Mouse (Mus musculus) adrenal gland, postnatal 25 days (tissue): Measurements from ENCODE around the gene Zmym6. TPM values are rescaled to one million over a fixed set of nuclear protein-coding genes. Genes with fewer than 3 reads are reported as not detected.

Source experiments
- DNase-seq: peaks from one replicate; pipeline ENCODE4 v3.0.0; 2021; ENCODE audit warnings: mixed read lengths
- total RNA-seq: library from RNA; stranded (reverse); gene quantifications from 2 replicates; pipeline ENCODE4 v1.2.3, GENCODE M21; 2021

Gene Zmym6
- total RNA-seq, 1 experiment from 2014 or later = 20.3 TPM

- no peak for DNase-seq
Observed at GRCm38 (mm10) chr4:127124331-127124730, 47.1 kb downstream of the Zmym6 start.

- peak; percentile 93 for DNase-seq
Observed at GRCm38 (mm10) chr4:127125834-127126463, 48.8 kb downstream of the Zmym6 start.

GRCm38 (mm10) chr4:127134687-127135086 is 57.5 kb downstream of the Zmym6 start:
- DNase-seq = no peak

GRCm38 (mm10) chr4:127137591-127137990 is 60.4 kb downstream of the Zmym6 start:
- no peak for DNase-seq

- DNase-seq = peak; percentile 69
Observed at GRCm38 (mm10) chr4:127138486-127138885, 61.3 kb downstream of the Zmym6 start.

- peak; percentile 29 for DNase-seq
Observed at GRCm38 (mm10) chr4:127150031-127150430, 72.8 kb downstream of the Zmym6 start.

GRCm38 (mm10) chr4:127153345-127153744 is 76.2 kb downstream of the Zmym6 start:
- no peak for DNase-seq

- no peak for DNase-seq
Observed at GRCm38 (mm10) chr4:127155757-127156156, 78.6 kb downstream of the Zmym6 start.

- no peak for DNase-seq
Observed at GRCm38 (mm10) chr4:127157746-127158145, 80.6 kb downstream of the Zmym6 start.

GRCm38 (mm10) chr4:127163926-127164325 is 86.7 kb downstream of the Zmym6 start:
- no peak for DNase-seq

GRCm38 (mm10) chr4:127167096-127167495 is 89.9 kb downstream of the Zmym6 start:
- DNase-seq = no peak

- DNase-seq = no peak
Observed at GRCm38 (mm10) chr4:127167731-127168130, 90.5 kb downstream of the Zmym6 start.

- DNase-seq = peak; percentile 52
Observed at GRCm38 (mm10) chr4:127168211-127168913, 91.2 kb downstream of the Zmym6 start.

- DNase-seq = peak; percentile 63
Observed at GRCm38 (mm10) chr4:127168914-127169345, 91.7 kb downstream of the Zmym6 start, which contains the start of gene Dlgap3. Dlgap3 (plus strand) TSS chr4:127169204.

GRCm38 (mm10) chr4:127169346-127170221 is 92.4 kb downstream of the Zmym6 start:
- DNase-seq = peak; percentile 16

- DNase-seq = no peak
Observed at GRCm38 (mm10) chr4:127170866-127171265, 93.7 kb downstream of the Zmym6 start.

GRCm38 (mm10) chr4:127171341-127171905 is 94.2 kb downstream of the Zmym6 start:
- no peak for DNase-seq

GRCm38 (mm10) chr4:127172119-127172518 is 94.9 kb downstream of the Zmym6 start:
- DNase-seq = no peak

GRCm38 (mm10) chr4:127172614-127173013 is 95.4 kb downstream of the Zmym6 start:
- no peak for DNase-seq

GRCm38 (mm10) chr4:127173461-127173860 is 96.3 kb downstream of the Zmym6 start:
- peak; percentile 75 for DNase-seq
